Mouse (Mus musculus): ENCODE results near the gene Rab1b. TPM values are rescaled to one million over a fixed set of nuclear protein-coding genes. Genes with fewer than 3 reads are reported as not detected.

The Rab1b gene
- polyA plus RNA-seq, 2 experiments, result 192 to 249 TPM

GRCm38 (mm10) chr19:5083961-5084833 is 22.7 kb downstream of the Rab1b start:
- H3K27ac ChIP-seq (replicated peaks; ENCODE audit: low read depth, low read length), result no peak overlapping the region
- H3K36me3 ChIP-seq (ENCODE audit: control insufficient read depth, insufficient read depth, low read length), result 0 out of 2 replicates have a peak, but pooled peaks cover under 1% of the 10 kb centered on the region
- H3K4me3 ChIP-seq (replicated peaks; ENCODE audit: low read length), result peak overlapping the region; percentile 42; the same call in 1 of the 2 replicates
- 56% methylated on average over 3 of the region's 3 CpGs for WGBS
- ATAC-seq (ENCODE audit: low FRiP score, low read depth) (no peak), DNase-seq (ENCODE audit: low spot score) (no peak)
- no peak for TF ChIP-seq POLR2A (IDR thresholded peaks at IDR 0.05; ENCODE audit: borderline replicate concordance, extremely low read depth, insufficient read depth, insufficient read length)
- H3K4me1 ChIP-seq (ENCODE audit: control insufficient read depth, insufficient read depth, low read length), result peaks cover 10% of the 10 kb centered on the region
- H3K9ac ChIP-seq (ENCODE audit: low read depth, low read length, severe bottlenecking), result no peak overlapping the region
- H3K9me3 ChIP-seq (ENCODE audit: control insufficient read depth, low read length), result no peaks in the 10 kb centered on the region
- peaks cover 58% of the 10 kb centered on the region for H3K27me3 ChIP-seq (ENCODE audit: control insufficient read depth, insufficient read depth, low read length)
- H3K4me2 ChIP-seq (replicated peaks; ENCODE audit: low read depth, low read length, severe bottlenecking), result no peak overlapping the region

GRCm38 (mm10) chr19:5082596-5082995 is 24.3 kb downstream of the Rab1b start:
- Histone ChIP-seq H3K4me1 (ENCODE audit: control insufficient read depth, insufficient read depth, low read length) (peaks cover 4% of the 10 kb centered on the region), H3K4me3 (replicated peaks; ENCODE audit: low read length) (no peak overlapping the region), H3K9me3 (ENCODE audit: control insufficient read depth, low read length) (no peaks in the 10 kb centered on the region), H3K27ac (replicated peaks; ENCODE audit: low read depth, low read length) (no peak overlapping the region), H3K9ac (ENCODE audit: low read depth, low read length, severe bottlenecking) (no peak overlapping the region), H3K4me2 (replicated peaks; ENCODE audit: low read depth, low read length, severe bottlenecking) (no peak overlapping the region), H3K36me3 (ENCODE audit: control insufficient read depth, insufficient read depth, low read length) (no peaks in the 10 kb centered on the region), H3K27me3 (ENCODE audit: control insufficient read depth, insufficient read depth, low read length) (peaks cover 58% of the 10 kb centered on the region)
- TF ChIP-seq POLR2A (IDR thresholded peaks at IDR 0.05; ENCODE audit: borderline replicate concordance, extremely low read depth, insufficient read depth, insufficient read length), result no peak
- WGBS, result 70% methylated on average over 22 of the region's 24 CpGs
- no peak for ATAC-seq (ENCODE audit: low FRiP score, low read depth)
- no peak for DNase-seq (ENCODE audit: low spot score)

GRCm38 (mm10) chr19:5082005-5082404 is 24.9 kb downstream of the Rab1b start:
- DNase-seq (ENCODE audit: low spot score), result no peak
- Histone ChIP-seq H3K9me3 (ENCODE audit: control insufficient read depth, low read length) (no peaks in the 10 kb centered on the region), H3K4me1 (ENCODE audit: control insufficient read depth, insufficient read depth, low read length) (no peaks in the 10 kb centered on the region), H3K4me3 (replicated peaks; ENCODE audit: low read length) (no peak overlapping the region), H3K4me2 (replicated peaks; ENCODE audit: low read depth, low read length, severe bottlenecking) (no peak overlapping the region), H3K27me3 (ENCODE audit: control insufficient read depth, insufficient read depth, low read length) (peaks cover 58% of the 10 kb centered on the region), H3K9ac (ENCODE audit: low read depth, low read length, severe bottlenecking) (no peak overlapping the region; the same call in 1 of the 2 replicates), H3K27ac (replicated peaks; ENCODE audit: low read depth, low read length) (no peak overlapping the region), H3K36me3 (ENCODE audit: control insufficient read depth, insufficient read depth, low read length) (no peaks in the 10 kb centered on the region)
- no peak for TF ChIP-seq POLR2A (IDR thresholded peaks at IDR 0.05; ENCODE audit: borderline replicate concordance, extremely low read depth, insufficient read depth, insufficient read length)
- 65% methylated on average over 18 of the region's 18 CpGs for WGBS
- ATAC-seq (ENCODE audit: low FRiP score, low read depth), result no peak

GRCm38 (mm10) chr19:5079279-5079678 is 27.6 kb downstream of the Rab1b start:
- no peak overlapping the region for H3K4me2 ChIP-seq (replicated peaks; ENCODE audit: low read depth, low read length, severe bottlenecking)
- H3K36me3 ChIP-seq (ENCODE audit: control insufficient read depth, insufficient read depth, low read length), result no peaks in the 10 kb centered on the region
- H3K9me3 ChIP-seq (ENCODE audit: control insufficient read depth, low read length), result no peaks in the 10 kb centered on the region
- H3K4me3 ChIP-seq (replicated peaks; ENCODE audit: low read length), result no peak overlapping the region
- H3K4me1 ChIP-seq (ENCODE audit: control insufficient read depth, insufficient read depth, low read length), result no peaks in the 10 kb centered on the region
- peaks cover 35% of the 10 kb centered on the region for H3K27me3 ChIP-seq (ENCODE audit: control insufficient read depth, insufficient read depth, low read length)
- no peak for DNase-seq (ENCODE audit: low spot score)
- WGBS, result 85% methylated on average over 1 of the region's 1 CpGs
- no peak overlapping the region for H3K9ac ChIP-seq (ENCODE audit: low read depth, low read length, severe bottlenecking)
- TF ChIP-seq POLR2A (IDR thresholded peaks at IDR 0.05; ENCODE audit: borderline replicate concordance, extremely low read depth, insufficient read depth, insufficient read length), result no peak
- ATAC-seq (ENCODE audit: low FRiP score, low read depth), result no peak
- no peak overlapping the region for H3K27ac ChIP-seq (replicated peaks; ENCODE audit: low read depth, low read length)

- Histone ChIP-seq H3K27ac (replicated peaks; ENCODE audit: low read depth, low read length) (no peak overlapping the region), H3K9ac (ENCODE audit: low read depth, low read length, severe bottlenecking) (no peak overlapping the region), H3K4me2 (replicated peaks; ENCODE audit: low read depth, low read length, severe bottlenecking) (no peak overlapping the region), H3K27me3 (ENCODE audit: control insufficient read depth, insufficient read depth, low read length) (no peaks in the 10 kb centered on the region), H3K4me1 (ENCODE audit: control insufficient read depth, insufficient read depth, low read length) (peaks cover 30% of the 10 kb centered on the region), H3K4me3 (replicated peaks; ENCODE audit: low read length) (no peak overlapping the region), H3K9me3 (ENCODE audit: control insufficient read depth, low read length) (no peaks in the 10 kb centered on the region), H3K36me3 (ENCODE audit: control insufficient read depth, insufficient read depth, low read length) (no peaks in the 10 kb centered on the region)
- WGBS, result 41% methylated on average over 5 of the region's 5 CpGs
- DNase-seq (ENCODE audit: low spot score), result no peak
- no peak for TF ChIP-seq POLR2A (IDR thresholded peaks at IDR 0.05; ENCODE audit: borderline replicate concordance, extremely low read depth, insufficient read depth, insufficient read length)
- ATAC-seq (ENCODE audit: low FRiP score, low read depth), result no peak
These were observed 33.4 kb downstream of the Rab1b start for GRCm38 (mm10) chr19:5073518-5073917.
